Mouse (Mus musculus) CH12.LX (cell line): ENCODE measurements around the gene Foxa1. TPM values are rescaled to one million over a fixed set of nuclear protein-coding genes. Genes with fewer than 3 reads are reported as not detected.

Experiments used
- DNase-seq: peaks from one replicate; pipeline ENCODE4 v3.0.0-alpha.2; 2013; ENCODE audit errors: extremely low read depth
- H3K27ac ChIP-seq: 2 replicates; pipeline ENCODE4 v1.5.1; 2012; ENCODE audit warnings: low read depth, mild to moderate bottlenecking, control low read depth, moderate library complexity; ENCODE audit not compliant: insufficient read depth
- H3K27me3 ChIP-seq: replicated peaks from 2 replicates; pipeline ENCODE3; 2012; ENCODE audit warnings: inconsistent platforms
- H3K36me3 ChIP-seq, 2 experiments: replicated peaks in 1 of 2; 2 replicates each; pipeline versions ENCODE3 to v1.6.1; 2012; ENCODE audit warnings: inconsistent platforms in 1 of 2, low read length in 1 of 2, mild to moderate bottlenecking in 1 of 2, mixed read lengths in 1 of 2, moderate library complexity in 1 of 2; ENCODE audit not compliant: control insufficient read depth in 1 of 2, insufficient read depth in 1 of 2
- H3K4me1 ChIP-seq, 2 experiments: 2 replicates each; pipeline ENCODE4 v1.6.1; 2012; ENCODE audit warnings: inconsistent platforms in 1 of 2, moderate library complexity in 1 of 2; ENCODE audit not compliant: insufficient read depth in 2 of 2, control insufficient read depth in 1 of 2
- H3K4me2 ChIP-seq: 2 replicates; pipeline ENCODE4 v1.6.1; 2012; ENCODE audit warnings: low read depth, mild to moderate bottlenecking, control low read depth; ENCODE audit not compliant: poor library complexity, insufficient read depth, severe bottlenecking
- H3K4me3 ChIP-seq, 3 experiments: fragments of 150-350 bp in 1 of 3; sonication (generic) in 1 of 3; replicated peaks in 1 of 3; 2 replicates each; pipeline versions ENCODE3 to v1.5.1; 2011 to 2012; ENCODE audit warnings: low read depth in 2 of 3, low read length in 2 of 3, mild to moderate bottlenecking in 2 of 3, moderate library complexity in 2 of 3, control low read depth in 1 of 3, improper control_type of control experiment in 1 of 3, inconsistent platforms in 1 of 3, mixed read lengths in 1 of 3; ENCODE audit not compliant: poor library complexity in 1 of 3
- H3K79me2 ChIP-seq: replicated peaks from 2 replicates; pipeline ENCODE4 v1.6.1; 2012; ENCODE audit warnings: mild to moderate bottlenecking, moderate library complexity; ENCODE audit not compliant: control insufficient read depth, poor library complexity, insufficient read depth, severe bottlenecking; ENCODE audit errors: extremely low read depth
- H3K9ac ChIP-seq: 2 replicates; pipeline ENCODE4 v1.6.1; 2012; ENCODE audit warnings: low read depth, mild to moderate bottlenecking, control low read depth, moderate library complexity; ENCODE audit not compliant: insufficient read depth
- H3K9me3 ChIP-seq: replicated peaks from 2 replicates; pipeline ENCODE3; 2012; ENCODE audit warnings: low read length, inconsistent platforms, mixed read lengths
- CHD1 ChIP-seq: IDR thresholded peaks from 2 replicates; pipeline ENCODE4 v1.6.1; 2012; ENCODE audit warnings: low read depth, low read length, improper control_type of control experiment, inconsistent platforms
- CHD2 ChIP-seq: IDR thresholded peaks from 2 replicates; pipeline ENCODE4 v1.6.1; 2011; ENCODE audit warnings: low read length, improper control_type of control experiment
- E2F4 ChIP-seq: IDR thresholded peaks from 2 replicates; pipeline ENCODE4 v1.6.1; 2011; ENCODE audit warnings: low read depth, low read length, improper control_type of control experiment; ENCODE audit not compliant: insufficient replicate concordance
- JUN ChIP-seq: IDR thresholded peaks from 2 replicates; pipeline ENCODE4 v1.6.1; 2011; ENCODE audit warnings: low read depth, mild to moderate bottlenecking, low read length, improper control_type of control experiment, moderate library complexity; ENCODE audit not compliant: insufficient read depth
- JUND ChIP-seq: conservative IDR thresholded peaks from 2 replicates; pipeline ENCODE4 v1.6.1; 2011; ENCODE audit warnings: low read depth, low read length, improper control_type of control experiment
- MAX ChIP-seq: IDR thresholded peaks from 2 replicates; pipeline ENCODE4 v1.6.1; 2011; ENCODE audit warnings: low read length, improper control_type of control experiment
- MAZ ChIP-seq: IDR thresholded peaks from 2 replicates; pipeline ENCODE4 v1.6.1; 2012; ENCODE audit warnings: low read depth, mild to moderate bottlenecking, inconsistent platforms, low read length, improper control_type of control experiment, moderate library complexity
- MXI1 ChIP-seq: IDR thresholded peaks from 2 replicates; pipeline ENCODE4 v1.6.1; 2011; ENCODE audit warnings: mild to moderate bottlenecking, low read depth, low read length, improper control_type of control experiment
- NRF1 ChIP-seq: IDR thresholded peaks from 2 replicates; pipeline ENCODE4 v1.6.1; 2014; ENCODE audit warnings: low read depth, mild to moderate bottlenecking, inconsistent platforms, low read length, improper control_type of control experiment, moderate library complexity
- SIN3A ChIP-seq: IDR thresholded peaks from 2 replicates; pipeline ENCODE4 v1.6.1; 2012; ENCODE audit warnings: low read length, improper control_type of control experiment, inconsistent platforms
- SMC3 ChIP-seq: IDR thresholded peaks from 2 replicates; pipeline ENCODE4 v1.6.1; 2011; ENCODE audit warnings: low read depth, low read length, improper control_type of control experiment
- TCF12 ChIP-seq: IDR thresholded peaks from 2 replicates; pipeline ENCODE4 v1.6.1; 2014; ENCODE audit warnings: low read depth, mild to moderate bottlenecking, inconsistent platforms, low read length, improper control_type of control experiment
- UBTF ChIP-seq: IDR thresholded peaks from 2 replicates; pipeline ENCODE4 v1.6.1; 2012; ENCODE audit warnings: low read depth, mild to moderate bottlenecking, inconsistent platforms, low read length, improper control_type of control experiment, moderate library complexity
- ZKSCAN1 ChIP-seq: IDR thresholded peaks from 2 replicates; pipeline ENCODE4 v1.6.1; 2012; ENCODE audit warnings: low read depth, inconsistent platforms, low read length, improper control_type of control experiment, borderline replicate concordance
- ZMIZ1 ChIP-seq: IDR thresholded peaks from 2 replicates; pipeline ENCODE4 v1.6.1; 2012; ENCODE audit warnings: low read depth, mild to moderate bottlenecking, inconsistent platforms, low read length, improper control_type of control experiment
- ZNF384 ChIP-seq: IDR thresholded peaks from 2 replicates; pipeline ENCODE4 v1.6.1; 2012; ENCODE audit warnings: low read depth, low read length, improper control_type of control experiment, inconsistent platforms
- dilution Hi-C: fragments of 300-500 bp; cut with MboI; formaldehyde crosslinking; loops from 2 replicates; pipeline ENCODE4 v1.14.3; 2020; ENCODE audit warnings: low sequenced_read_pairs; ENCODE audit not compliant: extremely low pct_unique_long_range_greater_than_20kb, extremely low pct_ligation_motif_present
- in situ Hi-C: fragments of 300-500 bp; cut with MboI; formaldehyde crosslinking; loops from 3 replicates; pipeline ENCODE4 v1.14.3; 2019; ENCODE audit warnings: low sequenced_read_pairs, low pct_ligation_motif_present, low pct_unique_long_range_greater_than_20kb, mixed read lengths
- polyA plus RNA-seq: library from polyadenylated mRNA; unstranded; fragments of >175 nt; gene quantifications from 2 replicates; pipeline ENCODE4 v1.2.1, GENCODE M21; 2012; ENCODE audit warnings: low read depth; ENCODE audit not compliant: insufficient read length
- total RNA-seq, 2 experiments: library from RNA; depleted of rRNA; stranded (reverse); fragments of 300-350 nt in 1 of 2; fragments of >200 nt in 1 of 2; gene quantifications; 2 replicates each; pipeline ENCODE4 v1.2.3; 2012 to 2014

Gene Foxa1
- total and polyA plus RNA-seq, 3 experiments = not detected

GRCm38 (mm10) chr12:57544641-57545370 lies 1.9 kb downstream of the Foxa1 start:
- Histone ChIP-seq H3K9me3 (peaks cover 20% of the 10 kb centered on the region), H3K4me2 (no peak overlapping the region), H3K36me3 (no peaks in the 10 kb centered on the region), H3K4me3 (no peak overlapping the region), H3K27ac (no peak overlapping the region), H3K9ac (no peak overlapping the region), H3K27me3 (no peaks in the 10 kb centered on the region), H3K4me1 (no peaks in the 10 kb centered on the region), H3K79me2 (no peaks in the 10 kb centered on the region)
- dilution Hi-C loops (no loop called here), in situ Hi-C loops (no loop called here)
- no peak for TF ChIP-seq MAX
- no peak for TF ChIP-seq MAZ
- no peak for TF ChIP-seq TCF12
- DNase-seq = no peak

GRCm38 (mm10) chr12:57543627-57543991 lies 3.1 kb downstream of the Foxa1 start:
- in situ Hi-C loops = no loop called here
- Histone ChIP-seq H3K4me1 (no peaks in the 10 kb centered on the region), H3K4me3 (no peak overlapping the region), H3K9me3 (peaks cover 22% of the 10 kb centered on the region), H3K36me3 (no peaks in the 10 kb centered on the region)
- dilution Hi-C loops = no loop called here
- TF ChIP-seq ZMIZ1 (no peak), MAX (no peak), MAZ (no peak), SMC3 (no peak), CHD2 (no peak), ZKSCAN1 (no peak), ZNF384 (no peak), JUND (no peak), JUN (no peak), MXI1 (no peak), UBTF (no peak), CHD1 (no peak), E2F4 (no peak), SIN3A (no peak), NRF1 (no peak)
- TF ChIP-seq, all 38 proteins: peak for 0
- H3K4me2 ChIP-seq = no peak overlapping the region
- no peaks in the 10 kb centered on the region for H3K79me2 ChIP-seq
- DNase-seq = no peak
- no peak overlapping the region for H3K27ac ChIP-seq
- no peaks in the 10 kb centered on the region for H3K27me3 ChIP-seq
- H3K9ac ChIP-seq = no peak overlapping the region
